Mouse (Mus musculus) bone marrow, adult 2 months (tissue): ENCODE data around the gene Eps8. TPM values are rescaled to one million over a fixed set of nuclear protein-coding genes. Genes with fewer than 3 reads are reported as not detected.

Experiments
- H3K27ac ChIP-seq: fragments of 200-500 bp; 2 replicates; pipeline ENCODE4 v1.5.1; 2012; ENCODE audit warnings: low read depth, mild to moderate bottlenecking, control low read depth, inconsistent platforms, low read length; ENCODE audit not compliant: control insufficient read depth, poor library complexity, insufficient read depth
- H3K4me1 ChIP-seq: fragments of 200-500 bp; 2 replicates; pipeline ENCODE4 v1.6.1; 2011; ENCODE audit warnings: low read length; ENCODE audit not compliant: control insufficient read depth, insufficient read depth
- H3K4me3 ChIP-seq: fragments of 200-500 bp; replicated peaks from 2 replicates; pipeline ENCODE3; 2011; ENCODE audit warnings: mild to moderate bottlenecking, low read depth, low read length, control low read depth; ENCODE audit not compliant: control insufficient read depth
- CTCF ChIP-seq: fragments of 200-500 bp; IDR thresholded peaks from 2 replicates; pipeline ENCODE4 v1.5.1; 2011; ENCODE audit warnings: low read length, control low read depth; ENCODE audit not compliant: control insufficient read depth, insufficient read depth
- POLR2A ChIP-seq: fragments of 200-500 bp; IDR thresholded peaks from 2 replicates; pipeline ENCODE4 v1.6.1; 2011; ENCODE audit warnings: low read depth, mild to moderate bottlenecking, control low read depth, low read length, borderline replicate concordance; ENCODE audit not compliant: control insufficient read depth
- WGBS: fragments of 180-500 bp; shearing (Covaris S2); methylation state at CpG from one replicate; pipeline ENCODE4 v1.1.7; 2018; 5-methylcytosine and 5-hydroxymethylcytosine counted together
- polyA plus RNA-seq: library from polyadenylated mRNA; stranded (reverse); fragments of >200 nt; gene quantifications from 2 replicates; pipeline ENCODE4 v1.2.4, GENCODE M21; 2011; ENCODE audit warnings: low replicate concordance; ENCODE audit not compliant: missing spikeins, insufficient read depth, insufficient read length

The Eps8 gene
- polyA plus RNA-seq, 1 experiment, result 4.2 TPM

GRCm38 (mm10) chr6:137576091-137576490 lies 78.6 kb downstream of the Eps8 start:
- 79% methylated on average over 4 of the region's 4 CpGs for WGBS
- Histone ChIP-seq H3K27ac (no peak overlapping the region), H3K4me1 (no peaks in the 10 kb centered on the region; the same call in 1 of the 2 replicates), H3K4me3 (no peak overlapping the region)
- TF ChIP-seq CTCF, result no peak
- TF ChIP-seq POLR2A, result no peak

- Histone ChIP-seq H3K27ac (no peak overlapping the region), H3K4me1 (no peaks in the 10 kb centered on the region), H3K4me3 (no peak overlapping the region)
- TF ChIP-seq CTCF (no peak), POLR2A (no peak)
- WGBS, result 81% methylated on average over 7 of the region's 7 CpGs
These were observed 80.8 kb downstream of the Eps8 start for GRCm38 (mm10) chr6:137573897-137574296.

- H3K4me1 ChIP-seq, result peaks cover 2% of the 10 kb centered on the region; the same call in 1 of the 2 replicates
- no peak for TF ChIP-seq POLR2A
- no peak for TF ChIP-seq CTCF
- H3K4me3 ChIP-seq, result no peak overlapping the region
- H3K27ac ChIP-seq, result no peak overlapping the region
- 35% methylated on average over 9 of the region's 9 CpGs for WGBS
These were observed 84.0 kb downstream of the Eps8 start for GRCm38 (mm10) chr6:137570718-137571131.

GRCm38 (mm10) chr6:137570019-137570418 lies 84.7 kb downstream of the Eps8 start:
- H3K4me3 ChIP-seq, result no peak overlapping the region
- peaks cover 2% of the 10 kb centered on the region; the same call in 1 of the 2 replicates for H3K4me1 ChIP-seq
- WGBS, result 86% methylated on average over 5 of the region's 5 CpGs
- no peak overlapping the region for H3K27ac ChIP-seq
- no peak for TF ChIP-seq POLR2A
- TF ChIP-seq CTCF, result no peak

- no peak overlapping the region for H3K27ac ChIP-seq
- no peak for TF ChIP-seq POLR2A
- no peak for TF ChIP-seq CTCF
These were observed 85.6 kb downstream of the Eps8 start for GRCm38 (mm10) chr6:137569071-137569470.

GRCm38 (mm10) chr6:137565890-137566289 lies 88.8 kb downstream of the Eps8 start:
- Histone ChIP-seq H3K4me1 (peaks cover 2% of the 10 kb centered on the region), H3K4me3 (no peak overlapping the region), H3K27ac (no peak overlapping the region)
- WGBS, result 55% methylated on average over 3 of the region's 3 CpGs
- TF ChIP-seq CTCF (no peak), POLR2A (no peak)

More at GRCm38 (mm10) chr6:137569071-137569470, 85.6 kb downstream of the Eps8 start:
- no peak overlapping the region for H3K4me3 ChIP-seq
- peaks cover 2% of the 10 kb centered on the region; the same call in 1 of the 2 replicates for H3K4me1 ChIP-seq
- 83% methylated on average over 6 of the region's 6 CpGs for WGBS

GRCm38 (mm10) chr6:137565454-137565853 lies 89.2 kb downstream of the Eps8 start:
- no peak overlapping the region for H3K27ac ChIP-seq
- H3K4me3 ChIP-seq, result no peak overlapping the region
- 73% methylated on average over 6 of the region's 6 CpGs for WGBS
- no peak for TF ChIP-seq CTCF
- peaks cover 4% of the 10 kb centered on the region for H3K4me1 ChIP-seq

- peaks cover 4% of the 10 kb centered on the region; the same call in 1 of the 2 replicates for H3K4me1 ChIP-seq
- no peak overlapping the region for H3K4me3 ChIP-seq
- 46% methylated on average over 12 of the region's 12 CpGs for WGBS
- peak overlapping the region; percentile 3; the same call in 1 of the 2 replicates for H3K27ac ChIP-seq
- no peak for TF ChIP-seq POLR2A
- TF ChIP-seq CTCF, result no peak
These were observed 94.3 kb downstream of the Eps8 start for GRCm38 (mm10) chr6:137560358-137560859.

- Histone ChIP-seq H3K27ac (no peak overlapping the region; the same call in 1 of the 2 replicates), H3K4me3 (peak overlapping the region; percentile 33), H3K4me1 (peaks cover 4% of the 10 kb centered on the region; the same call in 1 of the 2 replicates)
- TF ChIP-seq POLR2A (no peak), CTCF (no peak)
- WGBS, result 2% methylated on average over 13 of the region's 13 CpGs
These were observed 95.8 kb downstream of the Eps8 start for GRCm38 (mm10) chr6:137558840-137559239.
